Mouse (Mus musculus): Measurements from ENCODE around the gene Gm3259. TPM values are rescaled to one million over a fixed set of nuclear protein-coding genes. Genes with fewer than 3 reads are reported as not detected.

Gm3259 gene
- not detected for total RNA-seq (2023)

GRCm38 (mm10) chr5:95305611-95306010, at the start of gene Gm3259:
Gene Gm3259 (plus strand): TSS chr5:95305911.

GRCm38 (mm10) chr5:95272668-95273067, 33.0 kb upstream of the Gm3259 start, which contains the start of gene Gm10424:
Gene Gm10424 (minus strand): TSS chr5:95272768.

Other genes starting within 250 kb of the Gm3259 start
- gene Gm7942, start 199.0 kb upstream of the Gm3259 start, total RNA-seq (2023) = not detected
- gene Gm16513, start 123.3 kb upstream of the Gm3259 start, total RNA-seq (2023) = not detected
- gene Gm10424, start 33.1 kb upstream of the Gm3259 start, total RNA-seq (2023) = not detected
- not detected for gene D5Ertd577e, start 150.9 kb downstream of the Gm3259 start, total RNA-seq (2023)
- not detected for gene Gm3286, start 204.8 kb downstream of the Gm3259 start, total RNA-seq (2023)